Mouse (Mus musculus) liver, adult 2 months (tissue): ENCODE results near the gene Tssc4.

Experiments used
- CTCF ChIP-seq: fragments of 200-500 bp; IDR thresholded peaks from 2 replicates; pipeline ENCODE4 v1.5.1; 2011; ENCODE audit warnings: low read depth, low read length, control low read depth
- POLR2A ChIP-seq: fragments of 200-500 bp; IDR thresholded peaks from 2 replicates; pipeline ENCODE4 v1.6.1; 2011; ENCODE audit warnings: low read length, control low read depth; ENCODE audit not compliant: insufficient read depth; ENCODE audit errors: extremely low read depth

DNA sequence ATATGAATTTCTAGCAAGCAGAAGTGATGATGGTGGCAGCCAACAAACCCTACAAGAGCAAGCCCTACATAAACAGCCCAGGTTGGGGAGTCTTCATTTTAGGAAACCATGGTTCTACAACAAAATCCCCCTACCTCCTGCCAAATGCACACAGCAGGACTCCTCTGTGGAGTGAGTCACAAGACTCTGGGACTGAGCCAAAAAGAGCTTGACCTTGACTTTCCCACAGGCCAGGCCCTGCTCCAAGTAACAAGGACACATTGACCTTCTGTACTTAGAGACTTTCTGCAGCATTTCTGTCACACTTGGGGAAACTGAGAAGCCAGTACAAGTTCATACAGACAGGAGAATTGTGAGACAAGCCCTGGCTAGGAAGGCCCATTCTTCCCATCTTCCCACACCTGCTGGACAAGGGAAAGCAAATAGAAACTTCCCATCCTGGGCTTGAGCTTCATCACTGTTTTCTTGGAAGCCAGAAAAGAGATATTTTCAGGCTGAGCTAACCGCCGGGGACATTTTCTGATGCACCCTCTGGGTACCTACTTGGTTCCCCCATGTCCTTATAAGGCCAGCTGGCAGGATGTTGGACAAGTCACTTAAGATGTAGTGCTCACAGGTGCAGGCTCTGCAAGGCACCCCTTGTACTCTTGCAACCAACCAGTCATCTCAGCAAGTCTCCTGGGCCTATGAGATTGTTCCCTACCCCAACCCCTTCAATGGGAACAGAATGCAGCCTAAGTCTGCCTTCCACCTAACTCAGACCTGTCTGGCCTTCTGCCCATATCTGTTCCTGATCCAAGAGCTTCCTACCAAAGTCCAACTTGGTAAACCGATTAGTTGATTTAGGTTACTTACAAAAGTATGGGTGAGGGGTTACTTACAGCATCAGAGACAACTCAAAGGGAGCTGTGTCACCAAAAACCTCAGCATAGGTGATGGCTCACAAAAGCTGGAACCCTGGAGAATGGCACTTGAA, 18.9 kb upstream of the Tssc4 start:
- no peak for TF ChIP-seq CTCF
- TF ChIP-seq POLR2A: no peak
